Mouse (Mus musculus) hematopoietic stem cell, adult 5-6 weeks (primary cell): ENCODE results near the gene Gm20219. TPM values are rescaled to one million over a fixed set of nuclear protein-coding genes. Genes with fewer than 3 reads are reported as not detected.
"Not testable (repeated sequence)": the region's sequence is repeated elsewhere in the genome, so short reads cannot be mapped to it uniquely, and the experiment has no call there.

Source experiments
- ATAC-seq, 2 experiments: fragments of 125-278 bp in 1 of 2; replicated peaks in 1 of 2; 2 replicates each; pipeline ENCODE4 v1.8.0; 2016 to 2017; ENCODE audit warnings: inconsistent platforms in 2 of 2, mild to moderate bottlenecking in 2 of 2, moderate number of reproducible peaks in 2 of 2, low read depth in 1 of 2, moderate TSS enrichment in 1 of 2; ENCODE audit not compliant: low FRiP score in 2 of 2, poor library complexity in 2 of 2, severe bottlenecking in 2 of 2, insufficient read depth in 1 of 2, low TSS enrichment in 1 of 2
- total RNA-seq: library from RNA; stranded (forward); fragments of 172-1452, 232-1000 nt; gene quantifications from 2 replicates; pipeline ENCODE4 v1.2.3, GENCODE M21; 2017

The Gm20219 gene
- total RNA-seq, 1 experiment from 2014 or later = 0.20 TPM

- no peak for ATAC-seq
Observed at GRCm38 (mm10) chr17:56505401-56505800, 48.8 kb downstream of the Gm20219 start.

GRCm38 (mm10) chr17:56502526-56502925 lies 51.7 kb downstream of the Gm20219 start:
- no peak for ATAC-seq

GRCm38 (mm10) chr17:56501635-56502400 lies 52.4 kb downstream of the Gm20219 start:
- ATAC-seq = not testable (repeated sequence)

Other genes starting within 250 kb of the Gm20219 start
- 12.1 and 13.6 TPM in 2 replicates for gene Kdm4b, start 228.3 kb downstream of the Gm20219 start, total RNA-seq
- 67.9 and 85.5 TPM in 2 replicates for gene Ptprs, start 77.9 kb downstream of the Gm20219 start, total RNA-seq
- not detected in 2 replicates for gene Znrf4, start 42.0 kb downstream of the Gm20219 start, total RNA-seq
- 94.2 and 95.1 TPM in 2 replicates for gene Safb2, start 30.2 kb upstream of the Gm20219 start, total RNA-seq
- 65.8 and 86.0 TPM in 2 replicates for gene Safb, start 30.4 kb upstream of the Gm20219 start, total RNA-seq
- gene 2410015M20Rik, start 55.4 kb upstream of the Gm20219 start, total RNA-seq = 65.5 and 76.1 TPM in 2 replicates
- gene Rpl36, start 59.0 kb upstream of the Gm20219 start, total RNA-seq = 2,030 and 2,370 TPM in 2 replicates
- 53.7 and 57.4 TPM in 2 replicates for gene Lonp1, start 72.5 kb upstream of the Gm20219 start, total RNA-seq
- gene Catsperd, start 73.8 kb upstream of the Gm20219 start, total RNA-seq = 0.75 TPM in 1 of 2 replicates, not detected in the other
- 51.9 and 53.5 TPM in 2 replicates for gene Ranbp3, start 118.9 kb upstream of the Gm20219 start, total RNA-seq
- 42.8 and 67.8 TPM in 2 replicates for gene Ndufa11, start 163.4 kb upstream of the Gm20219 start, total RNA-seq
- gene Vmac, start 163.6 kb upstream of the Gm20219 start, total RNA-seq = 12.5 and 12.9 TPM in 2 replicates
- not detected in 2 replicates for gene Nrtn, start 203.1 kb upstream of the Gm20219 start, total RNA-seq
- gene Dus3l, start 210.4 kb upstream of the Gm20219 start, total RNA-seq = 21.0 and 26.2 TPM in 2 replicates
- 1.4 TPM in 1 of 2 replicates, not detected in the other for gene Prr22, start 215.9 kb upstream of the Gm20219 start, total RNA-seq